Mouse (Mus musculus): Measurements from ENCODE around the gene Gm28230.
A peak's percentile ranks its signal among the peaks of the same experiment; 100 is the strongest.

Gm28230 gene

DNA sequence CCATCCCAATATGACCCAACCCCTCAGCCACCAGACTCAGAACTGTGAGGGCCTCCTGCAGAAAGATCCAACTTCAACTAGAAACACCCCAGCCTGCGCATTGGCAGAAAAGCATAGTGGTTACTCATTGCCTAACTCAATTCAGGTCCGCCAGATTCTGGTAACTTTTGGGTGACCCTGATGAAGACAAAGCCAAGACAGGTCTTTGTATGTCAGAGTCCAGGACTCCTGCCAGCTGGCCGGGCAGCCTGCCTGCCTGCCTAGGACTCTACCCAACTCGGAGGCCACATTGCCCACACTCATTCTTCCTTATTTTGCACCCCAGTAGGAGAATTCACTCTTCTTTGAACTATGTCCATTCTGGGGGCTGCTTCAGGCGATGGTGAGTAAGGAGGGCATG is at the start of gene Gm28230:
Gm28230 (plus strand) TSS at position 178 of the 400 bp plus-strand sequence.
- no peak for DNase-seq (ENCODE audit: low read depth)

GRCm38 (mm10) chr2:74677106-74677505 is 49.4 kb upstream of the Gm28230 start:
- DNase-seq (ENCODE audit: low read depth) = no peak

- no peak for DNase-seq (ENCODE audit: low read depth)
Measured at GRCm38 (mm10) chr2:74678891-74679595, 47.5 kb upstream of the Gm28230 start, which contains the start of gene Hoxd11. Hoxd11 (plus strand) TSS chr2:74679557.

DNA sequence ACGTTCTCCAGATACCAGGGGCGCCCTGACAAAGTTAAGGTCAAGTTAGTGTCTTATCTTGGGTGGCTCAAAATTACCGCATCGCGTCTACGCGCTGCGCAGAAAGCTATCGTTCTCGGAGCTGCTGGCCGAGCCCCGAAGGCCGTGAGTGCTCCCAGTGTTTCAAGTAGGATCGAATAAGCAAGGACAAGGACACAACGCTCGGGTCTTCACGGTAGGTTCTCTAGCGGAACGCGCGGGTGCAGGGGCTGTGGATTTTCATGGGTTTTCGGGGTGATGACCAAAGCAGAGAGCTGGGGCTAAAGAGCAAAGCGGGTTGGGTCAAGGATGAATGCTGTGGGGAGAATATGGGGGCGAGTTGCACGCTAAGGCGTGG is 46.9 kb upstream of the Gm28230 start:
- DNase-seq (ENCODE audit: low read depth) = no peak

- DNase-seq (ENCODE audit: low read depth) = no peak
Measured at GRCm38 (mm10) chr2:74679980-74680379, 46.5 kb upstream of the Gm28230 start.

- no peak for DNase-seq (ENCODE audit: low read depth)
Measured at GRCm38 (mm10) chr2:74680561-74681398, 45.7 kb upstream of the Gm28230 start.

DNA sequence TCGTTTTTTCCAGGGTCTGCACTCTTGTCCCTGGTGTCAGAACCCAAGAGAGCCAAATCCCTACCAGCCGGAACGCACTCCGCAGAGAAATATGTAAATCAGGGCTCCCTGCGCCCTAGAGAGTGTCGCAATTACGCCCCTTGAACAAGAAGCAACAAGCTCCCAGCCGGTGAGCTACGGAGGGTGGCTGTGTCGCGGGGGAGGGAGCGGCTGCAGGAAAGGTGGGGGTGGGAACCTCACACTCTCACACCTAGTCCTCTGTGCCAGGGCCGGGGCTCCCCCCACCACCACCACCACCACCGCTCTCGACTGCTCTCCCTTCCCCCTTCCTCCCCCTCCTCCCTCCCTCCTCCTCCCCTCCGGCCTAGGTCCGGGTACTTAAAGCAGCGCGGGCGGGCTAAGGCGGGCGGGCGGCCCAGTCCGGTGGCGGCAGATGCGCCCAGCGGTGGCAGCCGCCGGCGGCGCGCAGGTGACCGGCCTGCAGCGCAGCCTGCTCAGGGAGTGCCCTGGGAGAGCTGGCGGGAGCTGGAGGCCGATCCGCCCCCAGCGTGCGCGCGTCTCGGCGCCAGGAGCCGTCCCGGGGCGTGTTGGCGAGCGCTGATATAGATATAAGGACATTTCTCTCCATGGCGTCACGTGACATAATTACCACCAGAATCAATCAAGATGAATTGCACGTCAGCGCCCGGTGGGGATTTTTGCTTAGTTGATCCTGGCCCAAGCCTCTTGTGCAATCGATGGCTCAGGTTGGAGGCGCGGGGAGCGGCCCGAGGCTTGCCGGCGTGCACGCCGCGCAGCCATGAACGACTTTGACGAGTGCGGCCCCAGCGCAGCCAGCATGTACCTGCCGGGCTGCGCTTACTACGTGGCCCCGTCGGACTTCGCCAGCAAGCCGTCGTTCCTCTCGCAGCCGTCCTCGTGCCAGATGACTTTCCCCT is 44.7 kb upstream of the Gm28230 start:
- DNase-seq (ENCODE audit: low read depth) = no peak

DNA sequence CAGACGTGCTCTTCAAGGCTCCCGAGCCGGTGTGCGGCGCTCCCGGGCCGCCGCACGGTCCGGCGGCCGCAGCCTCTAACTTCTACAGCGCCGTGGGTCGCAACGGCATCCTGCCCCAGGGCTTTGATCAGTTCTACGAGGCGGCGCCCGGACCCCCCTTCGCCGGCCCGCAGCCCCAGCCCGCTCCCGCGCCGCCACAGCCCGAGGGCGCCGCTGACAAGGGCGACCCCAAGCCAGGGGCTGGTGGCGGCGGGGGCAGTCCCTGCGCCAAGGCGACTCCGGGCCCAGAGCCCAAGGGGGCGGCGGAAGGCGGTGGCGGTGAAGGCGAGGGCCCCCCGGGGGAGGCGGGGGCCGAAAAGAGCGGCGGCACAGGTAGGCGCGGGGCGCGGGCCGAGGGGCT is 43.7 kb upstream of the Gm28230 start:
- no peak for DNase-seq (ENCODE audit: low read depth)

DNA sequence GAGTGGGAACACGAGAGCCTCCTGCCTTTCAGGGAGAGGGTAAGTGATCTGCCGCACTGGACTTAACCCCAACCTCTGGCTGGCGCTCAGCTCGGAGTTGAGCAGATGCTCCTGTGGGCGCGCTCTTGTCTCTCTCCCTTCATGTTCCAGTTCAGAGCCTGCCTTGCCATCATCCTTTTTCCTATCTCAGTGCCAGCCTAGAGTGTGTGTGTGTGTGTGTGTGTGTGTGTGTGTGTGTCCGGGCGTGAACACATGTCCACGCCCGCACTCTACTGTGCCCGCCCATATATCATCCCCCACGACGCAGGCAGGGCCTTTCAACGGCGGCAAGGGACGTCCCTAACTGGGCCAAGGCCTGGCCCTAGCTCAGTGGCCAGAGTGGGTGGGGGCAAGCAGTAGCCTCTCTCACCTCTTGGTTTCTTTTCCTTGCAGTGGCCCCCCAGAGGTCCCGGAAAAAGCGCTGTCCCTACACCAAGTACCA is 43.0 kb upstream of the Gm28230 start:
- no peak for DNase-seq (ENCODE audit: low read depth)

DNA sequence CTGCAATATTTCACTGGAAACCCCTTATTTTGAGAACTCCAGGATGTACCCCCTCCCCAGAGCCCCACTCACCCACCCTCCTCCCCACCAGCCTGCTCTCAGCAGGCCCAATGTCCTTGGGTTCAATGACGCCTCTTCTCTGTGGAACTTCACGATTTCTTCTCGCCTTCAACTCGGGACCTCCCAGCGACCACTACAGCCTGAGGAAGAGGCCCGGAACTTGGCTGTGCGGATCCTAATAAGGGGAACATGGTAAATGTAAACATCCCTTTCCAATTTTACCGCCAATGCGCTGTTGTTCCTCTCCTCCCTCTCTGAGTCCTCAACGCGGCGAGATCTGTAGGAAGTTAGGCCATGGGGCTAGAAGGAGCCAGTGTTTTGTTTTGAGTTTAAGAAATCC is 42.4 kb upstream of the Gm28230 start:
- no peak for DNase-seq (ENCODE audit: low read depth)

GRCm38 (mm10) chr2:74685059-74685603 is 41.4 kb upstream of the Gm28230 start:
- no peak for DNase-seq (ENCODE audit: low read depth)

DNA sequence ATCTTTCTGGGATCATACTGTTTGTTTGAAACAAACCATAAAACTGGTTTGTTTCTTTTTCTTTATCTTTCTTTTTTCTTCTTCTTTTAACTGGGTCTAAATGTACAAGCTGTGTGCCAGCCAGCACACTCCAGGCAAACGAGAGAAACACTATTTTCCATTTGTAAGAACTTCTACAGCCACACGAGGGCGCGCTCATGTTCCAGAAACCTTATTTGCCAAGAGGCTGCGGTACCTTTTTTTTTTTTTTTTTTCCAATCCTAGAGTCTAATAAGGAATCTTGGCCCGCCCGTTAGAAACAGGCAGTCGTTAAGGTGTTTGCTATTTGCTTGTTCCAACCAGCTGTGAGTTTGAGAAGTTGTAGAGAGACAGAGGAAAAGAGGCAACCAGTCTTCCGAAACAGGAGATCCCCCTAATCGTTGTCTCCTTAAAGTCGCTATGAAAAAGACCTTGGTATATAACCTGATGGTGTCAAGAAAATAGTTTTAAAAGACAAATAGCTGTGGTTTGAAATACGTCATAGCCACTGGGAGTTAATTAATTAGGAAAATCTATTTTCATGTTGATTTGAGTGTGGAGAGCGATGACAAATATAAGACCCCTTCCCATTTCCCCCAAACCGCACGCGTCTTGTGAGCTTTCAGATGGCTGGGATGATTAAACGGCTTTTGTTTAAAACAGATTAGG is 40.1 kb upstream of the Gm28230 start:
- DNase-seq (ENCODE audit: low read depth) = peak; percentile 25

DNA sequence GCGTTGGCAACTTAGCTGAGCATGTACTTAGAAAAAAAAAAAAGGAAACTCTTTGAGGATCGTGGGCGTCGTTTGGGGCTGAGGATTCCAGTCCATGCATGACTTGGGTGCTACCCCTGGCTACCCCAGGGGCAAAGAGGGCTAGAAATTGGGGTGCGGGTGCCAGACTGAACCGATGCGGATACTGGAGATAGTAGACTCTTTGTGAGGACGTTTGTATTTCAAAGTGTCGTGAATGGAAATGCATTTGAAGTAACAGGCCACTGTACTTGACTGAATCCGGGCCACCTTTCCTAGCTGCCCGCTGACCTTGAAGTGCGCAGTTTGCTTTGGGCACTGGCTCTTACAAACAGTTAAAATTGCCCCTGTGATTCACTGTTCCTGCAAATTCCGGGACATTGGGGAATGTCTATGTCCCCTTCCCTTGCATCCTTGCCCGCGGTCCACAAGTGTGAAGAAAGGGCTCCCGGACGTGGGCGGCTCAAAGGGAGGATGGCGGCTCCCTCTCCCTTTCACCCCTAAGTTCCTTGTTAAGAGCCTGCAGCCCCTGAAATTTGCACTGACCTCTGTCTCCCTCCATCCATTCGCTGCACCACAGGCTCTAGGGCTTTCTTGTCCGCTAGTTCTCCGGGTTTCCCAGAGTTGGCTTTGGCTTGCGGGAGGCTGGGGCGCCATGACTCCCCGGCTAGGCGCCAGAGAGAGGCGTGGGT is 39.4 kb upstream of the Gm28230 start:
- DNase-seq (ENCODE audit: low read depth) = no peak

GRCm38 (mm10) chr2:74687698-74688555 is 38.6 kb upstream of the Gm28230 start:
- DNase-seq (ENCODE audit: low read depth) = no peak

- no peak for DNase-seq (ENCODE audit: low read depth)
Measured at GRCm38 (mm10) chr2:74688795-74689573, 37.5 kb upstream of the Gm28230 start.

GRCm38 (mm10) chr2:74689574-74690337 is 36.8 kb upstream of the Gm28230 start:
- DNase-seq (ENCODE audit: low read depth) = no peak

DNA sequence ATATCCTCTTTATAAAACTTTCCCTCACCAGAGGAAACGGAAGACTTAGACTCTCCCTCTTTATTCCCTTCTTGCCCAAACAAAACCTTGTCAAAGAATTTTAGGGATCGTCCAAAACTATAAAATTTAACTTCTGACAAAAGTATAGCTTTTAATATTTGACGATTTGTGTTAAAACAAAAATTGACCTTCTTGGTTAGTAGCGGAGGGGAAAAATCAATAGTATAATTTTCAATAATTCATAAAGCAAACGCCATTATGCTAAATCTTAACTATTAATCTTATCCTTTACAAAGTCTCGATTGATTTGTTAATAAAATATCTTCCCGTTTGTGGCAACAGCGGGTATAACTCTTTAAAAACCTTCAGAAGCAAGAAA is 36.2 kb upstream of the Gm28230 start:
- DNase-seq (ENCODE audit: low read depth) = no peak
